Mouse (Mus musculus) T-helper 2 cell (primary cell): ENCODE measurements around the gene Ppil1.

Experiments used
- in situ Hi-C: fragments of 300-600 bp; cut with MboI, MseI; formaldehyde crosslinking; loops from one replicate; pipeline ENCODE4 v1.15.1; 2025; ENCODE audit warnings: high pct_unique_total_duplicates

Ppil1 gene

DNA sequence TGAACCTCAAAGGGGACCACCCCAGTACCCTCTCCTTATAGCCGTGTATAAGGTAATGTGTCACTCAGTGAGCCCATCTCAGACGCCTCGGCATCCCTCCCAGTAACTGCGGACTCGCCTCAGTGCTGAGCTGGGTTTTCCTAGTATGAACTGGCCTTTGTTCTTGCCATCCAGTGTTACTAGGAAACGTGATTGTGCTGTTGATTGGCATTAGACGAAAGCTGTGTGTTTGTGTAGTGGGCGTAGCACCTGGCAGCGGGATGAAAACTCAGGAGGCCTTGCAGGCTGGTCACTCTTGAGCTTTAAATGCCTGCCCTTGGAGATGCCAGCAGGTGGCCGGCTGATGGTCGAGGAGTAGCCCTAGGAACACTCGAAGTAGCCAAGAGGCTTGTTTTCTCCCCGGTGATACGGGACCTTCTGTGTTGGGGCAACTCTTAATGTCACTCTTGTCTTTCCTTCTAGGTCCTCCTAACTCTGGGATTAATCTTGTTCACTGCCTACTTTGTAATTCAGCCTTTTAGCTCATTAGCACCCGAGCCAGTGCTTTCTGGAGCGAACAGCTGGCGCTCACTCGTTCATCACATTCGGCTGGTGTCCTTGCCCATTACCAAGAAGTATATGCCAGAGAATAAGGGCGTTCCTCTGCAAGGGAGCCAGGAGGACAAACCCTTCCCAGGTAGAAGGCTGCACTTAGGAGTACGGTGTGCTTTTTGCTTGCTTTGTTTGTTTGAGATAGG, 18.4 kb upstream of the Ppil1 start:
- in situ Hi-C loops = no loop called here

- in situ Hi-C loops = no loop called here
Measured at GRCm38 (mm10) chr17:29281541-29281940, 17.6 kb upstream of the Ppil1 start.

DNA sequence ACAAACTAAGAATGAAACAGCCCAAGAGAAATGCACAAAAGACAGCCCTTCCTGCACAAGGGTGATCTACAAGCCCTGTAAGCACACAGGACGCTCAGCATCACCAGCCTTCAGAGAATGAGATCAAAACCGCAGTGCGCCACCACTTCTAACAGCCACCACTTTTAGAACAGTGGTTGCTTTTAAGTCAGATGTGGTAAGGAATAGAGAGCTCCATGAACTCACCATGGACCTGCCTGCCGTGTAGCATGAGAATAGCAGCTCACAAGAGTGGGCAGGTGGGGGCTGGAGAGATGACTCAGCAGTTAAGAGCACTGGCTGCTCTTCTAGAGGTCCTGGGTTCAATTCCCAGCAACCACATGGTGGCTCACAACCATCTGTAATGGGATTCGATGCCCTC, 16.4 kb upstream of the Ppil1 start:
- in situ Hi-C loops = no loop called here

- in situ Hi-C loops = no loop called here
Measured at GRCm38 (mm10) chr17:29273889-29274288, 9.9 kb upstream of the Ppil1 start.

- in situ Hi-C loops = no loop called here
Measured at GRCm38 (mm10) chr17:29273156-29273555, 9.2 kb upstream of the Ppil1 start.

DNA sequence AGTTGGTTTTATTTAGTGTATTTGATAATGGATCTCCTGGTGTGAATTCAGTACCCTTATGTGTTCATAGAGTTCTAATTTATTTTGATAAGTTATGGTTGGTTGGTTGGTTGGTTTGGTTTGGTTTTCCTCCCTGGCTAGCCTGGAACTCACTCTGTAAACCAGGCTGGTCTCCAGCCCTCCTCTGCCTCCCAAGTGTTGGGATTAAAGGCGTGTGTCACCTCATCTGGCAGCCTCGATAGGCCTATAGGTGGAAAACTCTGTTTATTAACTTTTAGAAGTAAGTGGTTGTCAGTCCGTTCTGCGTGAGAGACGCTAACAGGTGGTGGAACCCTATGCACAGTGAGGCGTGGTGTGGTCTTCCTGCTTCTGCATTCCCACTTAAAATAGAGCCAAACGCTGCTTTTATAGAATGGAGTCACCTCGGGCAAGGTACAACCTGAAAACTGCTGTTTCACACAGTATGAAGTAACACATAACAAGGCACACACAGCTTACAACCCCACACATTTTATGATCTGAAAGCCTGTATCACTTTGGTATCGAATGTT, 6.2 kb upstream of the Ppil1 start:
- in situ Hi-C loops = no loop called here

DNA sequence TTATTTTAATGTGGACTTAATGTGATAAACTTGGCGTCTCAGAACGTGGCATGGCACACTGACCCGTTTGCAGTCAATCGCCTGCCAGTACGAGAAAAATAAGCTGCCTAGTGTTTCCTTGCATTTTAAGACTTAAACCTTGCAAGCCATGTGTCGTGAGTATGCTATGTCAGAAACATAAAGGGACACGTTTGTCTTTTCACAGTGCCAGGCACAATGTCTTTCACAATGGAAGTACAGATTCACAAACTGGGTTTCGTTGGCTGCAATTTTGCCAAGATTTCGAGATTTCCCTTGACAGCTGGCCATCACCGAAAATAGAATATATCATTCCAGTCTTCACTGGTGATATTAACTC, 5.3 kb upstream of the Ppil1 start:
- in situ Hi-C loops = loop anchor here (10.0 kb wide), 1 partner anchor 1805 kb away; no protein-coding TSS in a partner anchor

- in situ Hi-C loops = loop anchor here (10.0 kb wide), 1 partner anchor 1806 kb away; no protein-coding TSS in a partner anchor
Measured at GRCm38 (mm10) chr17:29268682-29269348, 4.8 kb upstream of the Ppil1 start, which contains the start of gene BC004004. Gene BC004004 (plus strand): TSS chr17:29268788.

- in situ Hi-C loops = loop anchor here (10.0 kb wide), 1 partner anchor 1807 kb away; no protein-coding TSS in a partner anchor
Measured at GRCm38 (mm10) chr17:29267931-29268681, 4.1 kb upstream of the Ppil1 start.

GRCm38 (mm10) chr17:29267040-29267439, 3.1 kb upstream of the Ppil1 start:
- in situ Hi-C loops = loop anchor here (10.0 kb wide), 1 partner anchor 1808 kb away; no protein-coding TSS in a partner anchor

DNA sequence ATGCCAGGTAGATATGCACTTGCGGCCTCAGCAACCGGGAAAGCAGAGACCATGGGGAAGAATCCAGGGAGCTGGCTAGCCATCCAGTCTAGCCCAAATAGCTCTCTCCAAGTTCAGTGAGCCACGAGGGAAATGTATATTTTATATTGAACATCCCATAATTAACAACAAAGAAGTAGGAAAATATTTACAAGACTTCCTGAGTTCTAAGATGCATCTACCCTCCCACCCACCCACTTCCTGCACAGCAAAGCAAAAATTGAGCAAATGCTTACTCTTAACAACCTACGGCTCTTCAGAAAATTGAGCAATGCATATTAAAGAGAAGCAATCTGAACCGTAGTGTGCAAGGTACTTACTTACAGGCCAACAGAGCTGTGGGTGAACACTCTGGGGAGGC, 774 bp upstream of the Ppil1 start:
- in situ Hi-C loops = loop anchor here (10.0 kb wide), 1 partner anchor 1810 kb away; no protein-coding TSS in a partner anchor

DNA sequence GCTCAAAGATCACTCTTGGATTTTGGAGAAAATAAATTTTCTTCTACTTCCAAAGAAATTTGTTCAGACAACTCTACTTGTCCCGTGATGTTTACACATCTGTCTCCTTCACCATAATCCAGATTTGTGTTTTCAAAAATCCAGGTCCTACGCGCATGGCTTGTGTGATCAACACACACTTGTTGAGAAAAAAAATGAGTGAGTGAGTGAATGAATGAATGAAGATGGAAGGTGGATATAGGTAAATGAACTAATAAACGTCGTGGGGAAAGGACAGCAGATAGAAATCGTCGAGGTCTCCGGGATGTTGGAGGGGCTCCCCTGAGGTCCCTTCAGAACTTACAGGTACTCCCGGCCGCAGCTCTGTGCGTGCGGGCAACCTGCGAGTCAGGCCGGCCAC, 569 bp downstream of the Ppil1 start:
- in situ Hi-C loops = loop anchor here (10.0 kb wide), 1 partner anchor 1811 kb away; no protein-coding TSS in a partner anchor

GRCm38 (mm10) chr17:29262259-29262649, 1.7 kb downstream of the Ppil1 start:
- in situ Hi-C loops = loop anchor here (10.0 kb wide), 1 partner anchor 1813 kb away; no protein-coding TSS in a partner anchor

GRCm38 (mm10) chr17:29261603-29262258, 2.3 kb downstream of the Ppil1 start:
- in situ Hi-C loops = loop anchor here (10.0 kb wide), 1 partner anchor 1813 kb away; no protein-coding TSS in a partner anchor

DNA sequence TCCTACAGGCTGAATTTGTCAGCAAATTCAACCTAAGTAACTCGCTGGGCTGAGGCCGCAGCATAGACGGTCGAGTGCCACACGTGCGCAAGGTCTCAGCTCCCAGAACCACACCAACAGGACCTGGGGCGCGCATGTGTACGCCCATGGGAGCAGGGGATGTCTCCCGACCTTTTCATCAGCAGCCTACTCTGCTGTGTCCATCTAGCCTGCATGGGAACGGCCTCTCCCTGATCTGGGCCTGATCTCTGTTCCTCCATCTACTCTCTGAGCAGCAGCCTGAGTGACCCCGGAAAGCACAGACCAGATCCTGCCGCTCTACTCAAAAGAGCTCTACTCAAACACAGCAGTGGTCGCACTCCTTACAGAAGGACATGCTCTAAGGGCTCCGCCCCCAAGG, 3.5 kb downstream of the Ppil1 start:
- in situ Hi-C loops = loop anchor here (10.0 kb wide), 1 partner anchor 1814 kb away; no protein-coding TSS in a partner anchor

GRCm38 (mm10) chr17:29259489-29259888, 4.5 kb downstream of the Ppil1 start:
- in situ Hi-C loops = loop anchor here (5.0 kb wide), 1 partner anchor 258 kb away; no protein-coding TSS in a partner anchor

- in situ Hi-C loops = loop anchor here (5.0 kb wide), 1 partner anchor 258 kb away; no protein-coding TSS in a partner anchor
Measured at GRCm38 (mm10) chr17:29258921-29259320, 5.1 kb downstream of the Ppil1 start.

- in situ Hi-C loops = loop anchor here (5.0 kb wide), 1 partner anchor 259 kb away; no protein-coding TSS in a partner anchor
Measured at GRCm38 (mm10) chr17:29258025-29258558, 5.9 kb downstream of the Ppil1 start.

DNA sequence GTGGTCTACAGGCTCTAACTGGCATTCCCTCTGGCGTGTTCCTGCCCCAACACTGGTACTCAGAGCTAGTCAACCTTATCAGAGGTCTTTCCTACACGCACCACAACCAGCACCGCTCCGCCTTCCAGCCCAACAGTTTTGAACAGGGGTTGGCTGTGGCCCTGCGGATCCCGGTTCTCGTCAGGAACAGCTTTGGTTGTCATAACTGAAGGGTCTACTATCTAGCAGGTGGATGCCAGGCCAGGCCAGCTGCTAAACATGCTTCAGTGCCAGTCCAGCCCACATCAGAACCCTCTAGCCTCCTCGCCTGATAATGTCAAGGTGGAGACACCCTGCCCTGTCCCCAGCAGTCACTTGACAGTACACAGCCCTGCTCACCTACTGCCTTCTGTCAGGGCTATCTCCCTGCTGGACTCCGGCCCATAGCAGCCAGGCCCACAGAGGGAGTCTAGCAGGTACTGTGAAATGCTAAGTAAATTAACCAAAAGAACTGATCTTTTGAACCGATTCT, 6.9 kb downstream of the Ppil1 start:
- in situ Hi-C loops = loop anchor here (5.0 kb wide), 1 partner anchor 260 kb away; no protein-coding TSS in a partner anchor

DNA sequence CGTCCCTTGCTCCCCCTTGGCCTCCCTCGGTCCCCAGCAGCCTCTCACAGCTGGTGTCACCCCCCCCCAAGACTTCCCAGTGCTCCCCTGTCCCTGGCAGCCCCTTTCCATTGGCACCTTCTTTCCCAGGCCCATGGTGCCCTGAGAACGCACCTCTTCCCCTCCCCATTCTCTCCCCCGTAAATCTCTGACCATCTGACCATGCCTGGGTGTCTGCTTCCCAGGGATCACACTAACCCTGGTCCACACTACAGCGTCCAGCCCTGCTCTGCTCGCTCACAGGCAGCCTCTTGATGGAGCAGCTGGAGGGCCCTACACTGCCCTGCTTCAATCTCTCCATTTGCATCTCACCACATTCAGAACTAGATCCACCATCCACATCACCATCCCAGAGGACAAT, 7.5 kb downstream of the Ppil1 start:
- in situ Hi-C loops = loop anchor here (5.0 kb wide), 1 partner anchor 261 kb away; no protein-coding TSS in a partner anchor
